Mouse (Mus musculus) kidney, postnatal 0 days (tissue): ENCODE data around the gene Senp2. TPM values are rescaled to one million over a fixed set of nuclear protein-coding genes. Genes with fewer than 3 reads are reported as not detected.
A peak's percentile ranks its signal among the peaks of the same experiment; 100 is the strongest.

Experiments used
- ATAC-seq: fragments of 200-750 bp; cut with Nextera tagmentation; replicated peaks from 2 replicates; pipeline ENCODE4 v1.8.0; 2017; ENCODE audit warnings: low read depth, moderate number of reproducible peaks, moderate TSS enrichment, moderate library complexity; ENCODE audit not compliant: low FRiP score
- DNase-seq: peaks from one replicate; pipeline ENCODE4 v3.0.0-alpha.2; 2016; ENCODE audit warnings: low spot score
- H3K27ac ChIP-seq: fragments of 300-500 bp; sonication (generic); 2 replicates; pipeline ENCODE4 v1.5.1; 2014; ENCODE audit warnings: mild to moderate bottlenecking
- H3K27me3 ChIP-seq: fragments of 300-500 bp; sonication (generic); 2 replicates; pipeline ENCODE4 v1.6.1; 2014; ENCODE audit warnings: low read length, mixed read lengths; ENCODE audit not compliant: insufficient read depth
- H3K36me3 ChIP-seq: fragments of 300-500 bp; sonication (generic); 2 replicates; pipeline ENCODE4 v1.6.1; 2014; ENCODE audit warnings: low read length, mixed read lengths; ENCODE audit not compliant: insufficient read depth
- H3K4me1 ChIP-seq: fragments of 300-500 bp; sonication (generic); replicated peaks from 2 replicates; pipeline ENCODE4 v1.6.1; 2014; ENCODE audit warnings: antibody characterized with exemption, low read length, mixed read lengths; ENCODE audit not compliant: insufficient read depth
- H3K4me2 ChIP-seq: fragments of 300-500 bp; sonication (generic); 2 replicates; pipeline ENCODE4 v1.6.1; 2014; ENCODE audit warnings: mild to moderate bottlenecking, low read length, moderate library complexity, mixed read lengths
- H3K4me3 ChIP-seq: fragments of 300-500 bp; sonication (generic); replicated peaks from 2 replicates; pipeline ENCODE4 v1.5.1; 2014; ENCODE audit warnings: low read depth, low read length
- H3K9ac ChIP-seq: fragments of 300-500 bp; sonication (generic); 2 replicates; pipeline ENCODE4 v1.6.1; 2014; ENCODE audit warnings: low read depth, low read length
- H3K9me3 ChIP-seq: fragments of 300-500 bp; sonication (generic); replicated peaks from 2 replicates; pipeline ENCODE4 v1.6.1; 2016; ENCODE audit warnings: low read length, inconsistent platforms, mixed read lengths
- CTCF ChIP-seq: IDR thresholded peaks from 2 replicates; pipeline ENCODE4 v1.5.1; 2016; ENCODE audit warnings: antibody characterized with exemption, low read depth, mild to moderate bottlenecking, moderate library complexity
- WGBS: fragments of 180-500 bp; shearing (Covaris S2); extraction: QIAGEN DNeasy Blood & Tissue Kit; methylation state at CpG from one replicate; pipeline ENCODE4 v1.1.7; 2014; 5-methylcytosine and 5-hydroxymethylcytosine counted together
- polyA plus RNA-seq: library from polyadenylated mRNA; unstranded; fragments of >200 nt; fragmentation: Nextera tagmentation; extraction: Ambion mirVana; gene quantifications from 2 replicates; pipeline ENCODE4 v1.2.1, GENCODE M21; 2015

Senp2 gene
- 22.7 and 25.0 TPM in 2 replicates for polyA plus RNA-seq

- DNase-seq (peak; percentile 100), ATAC-seq (peak; percentile 99)
- H3K4me1 ChIP-seq, result peaks cover 5% of the 10 kb centered on the region; the same call in 1 of the 2 replicates
- TF ChIP-seq CTCF, result no peak
- peak within 1 kb of the TSS; percentile 85 for H3K27ac ChIP-seq
- H3K9ac ChIP-seq, result peak within 1 kb of the TSS; percentile 95
- under 1% methylated on average over 45 of the region's 45 CpGs for WGBS
- H3K4me2 ChIP-seq, result peak within 1 kb of the TSS; percentile 83
- no peaks in the 10 kb centered on the region for H3K9me3 ChIP-seq
- peak within 1 kb of the TSS; percentile 97 for H3K4me3 ChIP-seq
- no peaks in the 10 kb centered on the region for H3K36me3 ChIP-seq
- H3K27me3 ChIP-seq, result no peaks in the 10 kb centered on the region
Measured at GRCm38 (mm10) chr16:22009099-22009584, at the start of gene Senp2. Gene Senp2, plus strand, starts transcription at chr16:22009484.

DNA sequence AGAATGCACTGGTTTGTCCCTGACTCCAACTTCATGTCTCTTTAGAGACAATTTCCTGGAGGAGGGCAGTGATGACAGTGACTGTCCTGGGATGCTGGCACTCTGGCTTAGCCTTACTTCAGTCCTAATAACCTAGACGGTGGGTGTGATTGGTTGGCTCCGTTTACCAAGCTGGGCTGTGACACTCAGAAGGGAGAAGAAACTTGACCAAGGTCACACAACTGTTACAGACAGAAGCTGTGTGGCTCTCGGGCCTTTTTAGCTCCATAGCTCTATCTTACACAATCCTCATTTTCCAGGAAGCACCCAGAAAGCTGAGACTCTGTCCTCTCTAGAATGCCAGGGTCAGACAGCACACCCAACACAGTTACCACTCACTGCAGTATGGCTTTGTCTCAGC lies 43.7 kb upstream of the Senp2 start:
- Histone ChIP-seq H3K4me1 (no peaks in the 10 kb centered on the region), H3K9ac (no peak overlapping the region), H3K27ac (no peak overlapping the region), H3K9me3 (no peaks in the 10 kb centered on the region), H3K4me3 (no peak overlapping the region), H3K36me3 (no peaks in the 10 kb centered on the region), H3K4me2 (no peak overlapping the region), H3K27me3 (no peaks in the 10 kb centered on the region)
- ATAC-seq (no peak), DNase-seq (no peak)
- WGBS, result 70% methylated on average over 3 of the region's 3 CpGs
- no peak for TF ChIP-seq CTCF

GRCm38 (mm10) chr16:21969874-21970273 lies 39.4 kb upstream of the Senp2 start:
- Histone ChIP-seq H3K27ac (no peak overlapping the region), H3K4me3 (no peak overlapping the region), H3K36me3 (no peaks in the 10 kb centered on the region), H3K4me1 (no peaks in the 10 kb centered on the region), H3K4me2 (no peak overlapping the region), H3K9ac (no peak overlapping the region), H3K27me3 (no peaks in the 10 kb centered on the region), H3K9me3 (no peaks in the 10 kb centered on the region)
- WGBS, result 71% methylated on average over 4 of the region's 5 CpGs
- ATAC-seq (no peak), DNase-seq (no peak)
- no peak for TF ChIP-seq CTCF

DNA sequence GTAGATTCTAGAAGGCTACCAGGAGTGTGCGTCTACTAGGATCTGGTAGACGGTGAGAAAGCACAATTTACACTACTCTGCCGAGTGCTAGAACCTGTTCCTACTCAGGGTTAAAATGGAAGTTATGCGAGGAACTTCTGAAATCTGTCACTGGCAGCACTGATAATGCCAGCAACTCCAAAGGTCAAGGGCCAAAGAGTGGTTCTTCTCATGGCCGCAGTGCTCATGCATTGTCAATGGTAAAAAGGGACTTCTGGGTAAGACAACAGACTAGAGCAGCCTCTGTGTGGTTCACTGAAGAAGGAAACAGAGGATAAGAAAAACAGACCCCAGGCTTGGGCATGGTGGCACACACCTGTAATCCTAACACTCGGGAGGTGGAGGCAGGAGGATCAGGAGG lies 38.7 kb upstream of the Senp2 start:
- TF ChIP-seq CTCF, result no peak
- 86% methylated on average over 6 of the region's 6 CpGs for WGBS

GRCm38 (mm10) chr16:21971446-21971845 lies 37.8 kb upstream of the Senp2 start:
- Histone ChIP-seq H3K4me3 (no peak overlapping the region), H3K27me3 (no peaks in the 10 kb centered on the region), H3K27ac (no peak overlapping the region), H3K9me3 (no peaks in the 10 kb centered on the region), H3K9ac (no peak overlapping the region), H3K4me2 (no peak overlapping the region), H3K36me3 (no peaks in the 10 kb centered on the region), H3K4me1 (no peaks in the 10 kb centered on the region)
- 71% methylated on average over 4 of the region's 4 CpGs for WGBS
- ATAC-seq, result no peak
- DNase-seq, result no peak
- peak; percentile 18; the same call in 1 of the 2 replicates for TF ChIP-seq CTCF

More for the DNA sequence above, 38.7 kb upstream of the Senp2 start:
- Histone ChIP-seq H3K36me3 (no peaks in the 10 kb centered on the region), H3K4me1 (no peaks in the 10 kb centered on the region), H3K4me2 (no peak overlapping the region), H3K9me3 (no peaks in the 10 kb centered on the region), H3K27me3 (no peaks in the 10 kb centered on the region), H3K4me3 (no peak overlapping the region), H3K27ac (no peak overlapping the region), H3K9ac (no peak overlapping the region)
- no peak for ATAC-seq
- no peak for DNase-seq

- TF ChIP-seq CTCF, result no peak
- DNase-seq, result no peak
- ATAC-seq, result no peak
Measured at GRCm38 (mm10) chr16:21976203-21976602, 33.1 kb upstream of the Senp2 start.

DNA sequence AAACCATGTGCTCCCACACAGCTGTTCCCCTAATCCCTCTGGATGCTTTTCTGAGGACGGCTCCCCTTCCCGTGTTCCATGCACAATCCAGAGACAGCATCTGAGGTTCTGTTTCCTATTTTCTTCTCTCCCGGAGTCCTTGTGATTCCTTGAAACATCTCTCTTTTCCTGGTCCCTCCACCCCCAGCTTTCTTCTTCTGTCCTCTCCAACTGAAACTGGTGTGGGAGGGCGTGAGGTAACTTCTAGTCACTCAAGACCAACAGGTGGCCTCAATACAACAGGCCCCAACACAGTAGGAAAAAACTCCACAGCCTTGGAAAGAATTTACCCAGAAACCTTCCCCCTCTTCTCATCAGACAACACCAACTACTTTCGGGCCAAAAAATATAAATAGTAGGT lies 31.9 kb upstream of the Senp2 start:
- H3K27ac ChIP-seq, result no peak overlapping the region
- H3K9ac ChIP-seq, result no peak overlapping the region
- no peak for DNase-seq
- H3K9me3 ChIP-seq, result no peaks in the 10 kb centered on the region
- WGBS, result 79% methylated on average over 5 of the region's 5 CpGs
- no peaks in the 10 kb centered on the region for H3K36me3 ChIP-seq
- no peak overlapping the region for H3K4me2 ChIP-seq
- no peak overlapping the region for H3K4me3 ChIP-seq
- no peaks in the 10 kb centered on the region for H3K4me1 ChIP-seq
- no peak for ATAC-seq
- TF ChIP-seq CTCF, result no peak
- no peaks in the 10 kb centered on the region for H3K27me3 ChIP-seq

More at GRCm38 (mm10) chr16:21976203-21976602, 33.1 kb upstream of the Senp2 start:
- H3K9me3 ChIP-seq, result no peaks in the 10 kb centered on the region
- H3K9ac ChIP-seq, result no peak overlapping the region
- H3K36me3 ChIP-seq, result no peaks in the 10 kb centered on the region
- no peak overlapping the region for H3K27ac ChIP-seq
- H3K4me1 ChIP-seq, result no peaks in the 10 kb centered on the region
- H3K27me3 ChIP-seq, result no peaks in the 10 kb centered on the region
- peak overlapping the region; percentile 33 for H3K4me2 ChIP-seq
- H3K4me3 ChIP-seq, result no peak overlapping the region
- WGBS, result 5% methylated on average over 16 of the region's 16 CpGs
